Mouse (Mus musculus) effector memory CD4-positive, alpha-beta T cell, adult 7 months (primary cell): Measurements from ENCODE around the gene Dcx. TPM values are rescaled to one million over a fixed set of nuclear protein-coding genes. Genes with fewer than 3 reads are reported as not detected.

ENCODE experiments used
- polyA plus RNA-seq: library from polyadenylated mRNA; unstranded; fragments of 100-300 nt; shearing (Covaris generic); gene quantifications from one replicate; pipeline ENCODE4 v1.2.1, GENCODE M21; 2017

The Dcx gene
- polyA plus RNA-seq: not detected

DNA sequence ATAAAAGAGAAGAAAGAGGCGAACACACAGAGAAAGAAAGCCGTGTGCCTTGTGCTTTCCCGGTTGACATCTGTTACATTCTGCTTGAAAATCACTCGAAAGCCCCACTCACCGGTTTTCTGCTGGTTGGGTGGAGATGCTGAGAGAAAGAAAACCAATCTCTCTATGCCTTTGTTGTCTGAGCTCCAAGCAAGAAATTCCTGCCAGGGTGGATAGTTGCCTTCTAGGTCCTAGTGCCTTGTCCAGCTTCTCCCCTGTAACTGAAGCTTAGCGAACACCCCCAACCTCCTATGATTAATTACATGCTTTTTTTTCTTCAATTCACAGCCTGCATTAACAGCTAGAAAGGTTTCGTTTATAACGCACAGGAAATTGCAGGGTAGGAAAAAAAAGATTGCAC is at the start of gene Dcx:
Gene Dcx, minus strand, starts transcription at position 354 of the 400 bp plus-strand sequence.

DNA sequence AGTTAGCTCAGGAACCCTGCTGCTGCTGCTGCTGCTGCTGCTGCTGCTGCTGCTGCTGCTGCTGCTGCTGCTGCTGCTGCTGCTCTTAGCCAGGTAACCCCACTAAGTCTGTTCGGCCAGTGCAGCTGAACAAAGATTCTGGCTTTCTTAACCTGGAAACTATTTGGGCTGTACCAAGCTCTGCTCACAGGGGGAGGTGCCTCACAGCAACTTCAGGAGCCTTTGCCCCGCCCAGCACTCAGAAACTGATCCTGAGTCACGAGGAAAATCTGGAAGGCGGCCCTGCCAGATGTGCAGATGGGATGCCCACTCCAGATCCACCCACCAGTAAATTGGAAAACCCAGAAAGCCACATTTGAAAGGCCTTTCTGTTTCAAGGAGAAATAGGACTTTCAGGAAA is 105.9 kb downstream of the Dcx start, which contains the start of gene Capn6:
Gene Capn6, minus strand, starts transcription at position 203 of the 400 bp plus-strand sequence.

Other genes starting within 250 kb of the Dcx start
- not detected for gene Capn6, start 105.9 kb downstream of the Dcx start, polyA plus RNA-seq
- not detected for gene A730046J19Rik, start 220.4 kb upstream of the Dcx start, polyA plus RNA-seq